Mouse (Mus musculus): ENCODE data around the gene Syde1. TPM values are rescaled to one million over a fixed set of nuclear protein-coding genes. Genes with fewer than 3 reads are reported as not detected.

Syde1 gene
- polyA plus RNA-seq, 1 experiment = 1.4 TPM

DNA sequence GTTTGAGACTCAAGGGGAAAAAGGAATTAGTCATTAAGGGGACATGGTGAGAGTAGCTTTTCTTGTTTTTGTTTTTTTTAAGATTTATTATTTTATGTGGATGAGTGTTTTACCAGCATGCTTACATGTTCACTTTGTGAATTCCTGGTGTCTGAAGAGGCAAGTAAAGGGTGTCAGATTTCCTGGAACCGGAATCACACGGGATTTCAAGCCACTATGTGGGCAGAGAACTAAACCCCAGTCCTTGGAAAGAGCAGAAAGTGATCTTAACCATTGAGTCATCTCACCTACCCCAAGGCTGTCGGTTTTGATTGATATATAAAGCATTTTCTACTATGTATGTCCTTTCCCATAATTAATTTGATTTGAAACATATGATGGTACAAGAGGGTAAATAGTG lies 22.1 kb downstream of the Syde1 start:
- Histone ChIP-seq H3K4me1 (ENCODE audit: control insufficient read depth, insufficient read depth, low read length) (peaks cover 7% of the 10 kb centered on the region), H3K4me3 (ENCODE audit: control insufficient read depth, low read depth, low read length) (no peak overlapping the region)
- no peak for TF ChIP-seq POLR2A (IDR thresholded peaks at IDR 0.05; ENCODE audit: control insufficient read depth, low read depth, low read length)
- no peak for TF ChIP-seq CTCF (IDR thresholded peaks at IDR 0.05; ENCODE audit: control insufficient read depth, insufficient read depth, insufficient replicate concordance, low read depth, low read length)

GRCm38 (mm10) chr10:78569191-78569590 lies 22.6 kb downstream of the Syde1 start:
- H3K4me3 ChIP-seq (ENCODE audit: control insufficient read depth, low read depth, low read length) = no peak overlapping the region
- TF ChIP-seq CTCF (IDR thresholded peaks at IDR 0.05; ENCODE audit: control insufficient read depth, insufficient read depth, insufficient replicate concordance, low read depth, low read length) (no peak), POLR2A (IDR thresholded peaks at IDR 0.05; ENCODE audit: control insufficient read depth, low read depth, low read length) (no peak)
- H3K36me3 ChIP-seq (ENCODE audit: control insufficient read depth, insufficient read depth, low read length) = no peaks in the 10 kb centered on the region
- no peaks in the 10 kb centered on the region for H3K27me3 ChIP-seq (ENCODE audit: control insufficient read depth, insufficient read depth, low read length)
- no peak overlapping the region for H3K27ac ChIP-seq (ENCODE audit: control insufficient read depth, insufficient read depth, low read depth, low read length)
- H3K4me1 ChIP-seq (ENCODE audit: control insufficient read depth, insufficient read depth, low read length) = peaks cover 2% of the 10 kb centered on the region

More for the DNA sequence above, 22.1 kb downstream of the Syde1 start:
- H3K27ac ChIP-seq (ENCODE audit: control insufficient read depth, insufficient read depth, low read depth, low read length) = no peak overlapping the region
- no peaks in the 10 kb centered on the region for H3K36me3 ChIP-seq (ENCODE audit: control insufficient read depth, insufficient read depth, low read length)
- no peaks in the 10 kb centered on the region for H3K27me3 ChIP-seq (ENCODE audit: control insufficient read depth, insufficient read depth, low read length)

DNA sequence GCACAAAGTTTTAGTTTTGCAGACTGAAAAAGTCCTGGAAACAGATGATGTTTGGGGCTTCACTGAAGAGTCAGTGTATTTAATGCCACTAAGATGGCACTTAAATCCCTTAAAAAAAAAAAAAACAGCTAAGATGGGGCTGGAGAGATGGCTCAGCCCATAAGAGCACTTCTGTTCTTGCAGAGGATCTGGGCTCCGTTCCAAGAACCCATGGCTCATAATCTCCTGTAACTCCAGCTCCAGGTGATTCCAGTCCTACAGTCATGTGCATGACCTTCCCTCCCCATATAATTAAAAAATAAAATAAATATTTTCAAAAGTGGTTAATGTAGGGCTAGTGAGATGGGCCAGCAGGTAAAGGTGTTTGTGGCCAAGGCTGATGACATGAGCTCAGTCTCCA lies 26.7 kb downstream of the Syde1 start:
- no peaks in the 10 kb centered on the region for H3K27me3 ChIP-seq (ENCODE audit: control insufficient read depth, insufficient read depth, low read length)
- no peak for TF ChIP-seq POLR2A (IDR thresholded peaks at IDR 0.05; ENCODE audit: control insufficient read depth, low read depth, low read length)
- no peak overlapping the region for H3K4me3 ChIP-seq (ENCODE audit: control insufficient read depth, low read depth, low read length)
- no peaks in the 10 kb centered on the region for H3K4me1 ChIP-seq (ENCODE audit: control insufficient read depth, insufficient read depth, low read length)
- no peaks in the 10 kb centered on the region for H3K36me3 ChIP-seq (ENCODE audit: control insufficient read depth, insufficient read depth, low read length)
- no peak overlapping the region for H3K27ac ChIP-seq (ENCODE audit: control insufficient read depth, insufficient read depth, low read depth, low read length)

DNA sequence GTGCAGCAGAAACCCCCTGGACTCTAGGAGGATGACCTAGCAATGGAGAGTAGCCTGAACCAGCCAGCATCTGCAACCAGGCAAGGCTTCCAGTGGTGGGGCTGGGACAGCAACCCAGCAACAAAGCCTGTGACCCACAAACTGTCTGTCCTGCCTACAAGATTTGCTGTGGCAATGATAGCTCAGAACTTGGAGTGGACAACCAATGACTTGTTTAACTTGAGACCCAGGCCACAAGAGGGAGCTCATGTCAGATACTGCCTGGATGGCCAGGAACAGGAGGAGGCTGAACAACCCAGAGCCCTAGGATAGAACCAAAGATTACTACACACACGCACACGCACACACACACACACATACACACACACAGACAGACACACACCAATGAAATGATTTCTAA lies 50.8 kb downstream of the Syde1 start:
- no peak overlapping the region for H3K4me3 ChIP-seq (ENCODE audit: control insufficient read depth, low read depth, low read length)
- H3K4me1 ChIP-seq (ENCODE audit: control insufficient read depth, insufficient read depth, low read length) = no peaks in the 10 kb centered on the region
- no peak overlapping the region for H3K27ac ChIP-seq (ENCODE audit: control insufficient read depth, insufficient read depth, low read depth, low read length)
- TF ChIP-seq POLR2A (IDR thresholded peaks at IDR 0.05; ENCODE audit: control insufficient read depth, low read depth, low read length) (no peak), CTCF (IDR thresholded peaks at IDR 0.05; ENCODE audit: control insufficient read depth, insufficient read depth, insufficient replicate concordance, low read depth, low read length) (0 out of 2 replicates have a peak, but pooled peaks have one; percentile 13)
- H3K27me3 ChIP-seq (ENCODE audit: control insufficient read depth, insufficient read depth, low read length) = no peaks in the 10 kb centered on the region
- no peaks in the 10 kb centered on the region for H3K36me3 ChIP-seq (ENCODE audit: control insufficient read depth, insufficient read depth, low read length)

Other genes with a start within 250 kb of the Syde1 start
- 1,109 and 1,110 TPM in 2 replicates for gene Agpat3, start 239.5 kb downstream of the Syde1 start, polyA plus RNA-seq (2012; rRNA removed)
- gene Rrp1, start 178.9 kb downstream of the Syde1 start, polyA plus RNA-seq (2012; rRNA removed) = 349 and 360 TPM in 2 replicates
- gene Cstb, start 166.3 kb downstream of the Syde1 start, polyA plus RNA-seq (2012; rRNA removed) = 17.6 and 20.3 TPM in 2 replicates
- gene Pdxk, start 127.0 kb downstream of the Syde1 start, polyA plus RNA-seq (2012; rRNA removed) = 3.9 and 4.1 TPM in 2 replicates
- gene Olfr1358, start 74.5 kb downstream of the Syde1 start, polyA plus RNA-seq (2012; rRNA removed) = 0.54 and 0.67 TPM in 2 replicates
- 11.1 and 12.0 TPM in 2 replicates for gene Ilvbl, start 17.6 kb downstream of the Syde1 start, polyA plus RNA-seq (2012; rRNA removed)
- gene Olfr1357, start 26.1 kb upstream of the Syde1 start, polyA plus RNA-seq (2012; rRNA removed) = not detected in 2 replicates
- not detected in 2 replicates for gene Casp14, start 126.3 kb upstream of the Syde1 start, polyA plus RNA-seq (2012; rRNA removed)
- 93.9 and 119 TPM in 2 replicates for gene Ccdc105, start 161.1 kb upstream of the Syde1 start, polyA plus RNA-seq (2012; rRNA removed)
- gene Slc1a6, start 188.5 kb upstream of the Syde1 start, polyA plus RNA-seq (2012; rRNA removed) = 0.65 and 0.85 TPM in 2 replicates

Data from testis, adult 2 months (tissue).